Mouse (Mus musculus) heart, adult 8-10 months (tissue): ENCODE results near the gene Sgf29. TPM values are rescaled to one million over a fixed set of nuclear protein-coding genes. Genes with fewer than 3 reads are reported as not detected.
"Not testable (repeated sequence)": the region's sequence is repeated elsewhere in the genome, so short reads cannot be mapped to it uniquely, and the experiment has no call there.

Source experiments
- DNase-seq: peaks from one replicate; pipeline ENCODE4 v3.0.0; 2022; ENCODE audit warnings: low spot score
- total RNA-seq, 4 experiments: library from RNA; stranded (reverse); gene quantifications; 2 replicates each; pipeline ENCODE4 v1.2.4; 2022

The Sgf29 gene
- total RNA-seq, 4 experiments from 2014 or later: 21.6 to 26.2 (median 24.9) TPM

DNA sequence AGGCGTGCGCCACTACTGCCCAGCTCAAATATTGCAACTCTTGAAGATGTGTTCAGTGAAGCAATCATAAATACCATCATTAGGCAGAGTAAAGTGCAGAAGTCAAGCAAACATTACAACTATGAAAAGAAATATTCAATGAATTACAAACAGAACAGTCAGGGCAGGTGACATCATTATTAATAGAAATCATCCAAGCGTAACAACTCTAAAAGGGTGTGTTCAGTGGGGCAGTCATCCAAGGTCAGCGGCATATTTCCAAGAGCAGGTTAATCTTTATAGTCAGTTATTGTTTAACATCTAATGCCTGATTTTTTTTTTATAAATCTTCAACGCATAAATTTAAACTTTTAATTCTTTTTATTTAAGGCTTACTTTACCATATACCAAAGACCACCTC lies 32.1 kb downstream of the Sgf29 start:
- DNase-seq: no peak

- not testable (repeated sequence) for DNase-seq
These were observed 39.0 kb downstream of the Sgf29 start for GRCm38 (mm10) chr7:126688156-126688555.

DNA sequence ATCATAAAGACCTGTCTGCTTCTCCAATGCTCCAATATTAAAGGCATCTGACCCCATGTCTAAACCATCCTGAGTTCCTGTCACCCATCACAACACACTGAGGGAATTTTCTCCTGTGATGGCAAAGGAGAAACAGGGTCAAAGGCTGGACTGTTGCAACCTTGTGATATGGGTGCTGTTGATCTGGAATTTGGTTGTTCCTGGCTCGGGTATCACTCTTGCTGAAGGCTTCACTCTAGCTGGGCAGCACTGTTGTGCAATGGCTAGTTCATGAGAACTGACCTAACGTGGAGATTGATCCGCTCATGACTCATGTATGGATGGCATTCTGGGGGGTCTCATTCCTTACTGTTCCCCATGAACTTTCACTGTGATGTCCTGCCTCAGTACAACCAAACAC lies 39.9 kb downstream of the Sgf29 start:
- DNase-seq: no peak

DNA sequence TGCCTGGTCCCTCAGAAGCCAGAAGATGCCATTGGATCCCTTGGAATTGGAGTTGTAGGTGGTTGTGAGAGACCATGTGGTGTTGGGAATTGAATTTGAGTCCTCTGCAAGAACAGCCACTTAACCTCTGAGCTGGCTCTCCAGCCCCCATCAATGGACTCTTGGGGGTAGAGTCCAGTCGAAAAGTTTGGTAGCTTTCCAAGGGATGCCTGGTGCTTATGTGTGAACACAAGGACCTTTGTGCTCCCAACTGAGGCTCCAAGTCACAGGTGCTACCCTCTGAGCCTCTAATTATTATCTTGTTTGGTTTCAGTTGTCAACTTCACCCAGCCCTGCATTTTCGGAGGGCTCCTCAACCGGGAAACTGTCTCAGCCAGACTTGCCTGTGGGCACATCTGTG lies 41.6 kb downstream of the Sgf29 start:
- no peak for DNase-seq

- DNase-seq: no peak
These were observed 42.6 kb downstream of the Sgf29 start for GRCm38 (mm10) chr7:126691676-126692075.

DNA sequence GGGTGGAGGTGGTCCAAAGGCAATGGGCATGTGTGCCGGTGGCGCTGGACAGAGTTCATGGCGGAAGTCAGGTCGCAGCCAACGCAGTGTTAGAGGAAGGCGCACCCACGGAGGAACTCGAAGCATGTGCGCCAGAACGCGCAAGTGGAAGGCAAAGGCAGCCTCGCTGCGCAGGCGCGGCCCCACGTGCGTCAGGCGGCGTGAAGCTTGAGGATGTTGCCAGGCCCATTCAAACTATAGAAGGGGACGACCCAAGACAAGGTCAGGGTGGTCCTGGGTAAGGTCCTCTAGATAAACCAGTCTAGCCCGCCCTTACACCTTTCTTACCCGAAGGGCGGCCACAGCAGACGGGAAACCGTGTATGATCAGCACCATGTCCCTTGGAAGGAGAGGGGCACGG lies 43.3 kb downstream of the Sgf29 start:
- DNase-seq: no peak

DNA sequence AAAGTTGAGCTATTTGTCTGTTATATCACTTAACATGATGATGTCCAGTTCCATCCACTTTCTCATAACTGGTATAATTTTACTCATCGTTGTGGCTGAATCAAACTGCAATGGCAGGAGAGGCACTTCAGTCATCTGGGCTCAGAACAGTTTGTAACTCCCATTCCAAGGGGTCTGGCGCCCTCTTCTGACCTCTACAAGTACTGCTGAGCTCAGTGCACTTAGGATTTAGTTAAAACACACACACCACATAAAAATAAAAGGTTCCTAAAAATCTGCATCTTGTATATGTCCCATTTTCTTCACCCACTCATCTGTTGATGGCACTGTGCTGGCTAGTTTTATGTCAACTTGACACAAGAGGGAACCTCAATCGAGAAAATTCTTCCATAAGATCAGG lies 44.1 kb downstream of the Sgf29 start:
- peak; percentile 91 for DNase-seq

DNA sequence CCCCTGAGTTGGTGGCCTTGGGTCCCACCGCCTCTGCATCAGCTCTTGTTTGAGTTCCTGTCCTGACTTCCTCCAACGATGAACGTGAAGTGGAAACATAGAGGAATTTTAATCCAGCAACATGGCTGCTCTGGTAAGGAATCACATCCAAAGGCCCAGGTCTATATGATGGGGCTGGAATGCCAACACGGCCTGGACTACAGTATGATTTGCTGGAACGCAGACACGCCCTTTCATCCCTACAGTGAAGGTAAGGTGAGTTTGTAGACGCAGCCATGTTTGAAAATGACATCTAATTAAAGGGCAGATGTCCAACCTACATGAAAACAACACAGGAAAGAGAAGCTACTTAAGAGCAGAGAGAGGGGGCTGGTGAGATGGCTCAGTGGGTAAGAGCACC lies 44.7 kb downstream of the Sgf29 start:
- DNase-seq: no peak

DNA sequence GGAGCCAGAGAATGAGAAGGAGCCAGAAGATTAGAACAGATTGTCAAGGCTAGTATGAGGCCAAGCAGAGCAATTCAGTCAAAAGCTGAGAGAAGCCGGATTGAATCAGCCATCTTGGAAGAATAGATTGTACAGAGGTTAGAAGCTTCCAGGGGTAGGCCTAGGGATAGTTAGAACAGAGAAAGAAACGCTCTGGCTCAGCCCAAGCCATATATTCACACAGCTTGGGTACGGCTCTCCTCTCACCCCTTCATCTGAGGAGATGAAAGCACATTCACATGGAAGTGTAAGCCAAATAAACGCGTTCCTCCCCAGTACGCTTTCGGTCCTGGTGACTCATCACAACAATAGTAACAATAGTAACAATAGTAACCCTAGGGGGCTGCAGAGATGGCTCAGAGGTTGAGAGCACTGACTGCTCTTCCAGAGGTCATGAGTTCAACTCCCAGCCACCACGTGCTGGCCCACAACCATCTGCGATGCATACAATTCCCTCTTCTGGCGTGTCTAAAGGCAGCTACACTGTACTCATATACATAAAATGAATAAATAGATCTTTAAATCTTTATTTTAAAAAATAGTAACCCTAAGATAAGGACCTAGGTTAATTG lies 45.4 kb downstream of the Sgf29 start:
- no peak for DNase-seq

DNA sequence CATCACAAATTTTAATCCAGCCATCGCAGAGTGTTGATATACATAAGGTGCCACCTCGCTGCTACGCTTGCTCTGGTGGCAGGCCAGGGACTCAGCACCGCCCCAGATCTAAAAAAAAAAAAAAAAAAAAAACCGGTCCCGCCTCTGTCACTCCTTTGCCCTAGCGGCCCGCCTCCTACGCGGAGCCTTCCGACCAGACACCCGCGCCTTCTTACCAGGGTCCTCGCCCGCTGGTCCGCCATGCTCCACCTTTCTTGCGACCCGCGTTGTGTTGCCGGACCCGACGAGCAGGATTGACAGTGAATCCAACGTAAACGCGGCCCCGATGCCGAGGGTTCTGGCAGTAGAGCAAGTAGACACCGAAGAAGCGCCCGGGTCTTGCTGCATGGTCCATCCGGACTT lies 46.1 kb downstream of the Sgf29 start, which contains the start of gene Bola2:
TSS of gene Bola2 (plus strand) at position 192 of the 402 bp plus-strand sequence.
- peak; percentile 62 for DNase-seq

- DNase-seq: peak; percentile 96
These were observed 46.6 kb downstream of the Sgf29 start, which contains the start of gene Slx1b for GRCm38 (mm10) chr7:126695631-126696207. Gene Slx1b (minus strand): TSS chr7:126695784.

DNA sequence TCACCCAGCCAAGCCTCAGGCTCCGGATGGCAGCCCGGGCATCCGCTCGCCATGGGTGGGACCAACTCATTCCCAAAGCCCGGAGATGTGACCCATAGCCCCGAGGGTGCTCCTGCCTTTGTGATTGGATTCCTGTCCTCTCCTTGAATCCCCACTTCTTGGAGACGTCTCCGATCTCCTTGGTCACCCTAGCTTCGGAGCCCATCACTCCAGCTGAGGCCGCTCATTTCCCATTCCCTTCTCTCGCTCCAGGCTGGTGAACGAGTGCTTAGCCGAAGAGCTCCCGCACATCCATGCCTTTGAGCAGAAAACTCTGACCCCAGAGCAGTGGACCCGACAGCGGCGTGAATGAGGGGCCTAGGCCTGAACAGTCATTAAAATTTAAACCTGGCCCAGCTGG lies 47.2 kb downstream of the Sgf29 start:
- no peak for DNase-seq

- DNase-seq: no peak
These were observed 47.8 kb downstream of the Sgf29 start for GRCm38 (mm10) chr7:126696886-126697285.

DNA sequence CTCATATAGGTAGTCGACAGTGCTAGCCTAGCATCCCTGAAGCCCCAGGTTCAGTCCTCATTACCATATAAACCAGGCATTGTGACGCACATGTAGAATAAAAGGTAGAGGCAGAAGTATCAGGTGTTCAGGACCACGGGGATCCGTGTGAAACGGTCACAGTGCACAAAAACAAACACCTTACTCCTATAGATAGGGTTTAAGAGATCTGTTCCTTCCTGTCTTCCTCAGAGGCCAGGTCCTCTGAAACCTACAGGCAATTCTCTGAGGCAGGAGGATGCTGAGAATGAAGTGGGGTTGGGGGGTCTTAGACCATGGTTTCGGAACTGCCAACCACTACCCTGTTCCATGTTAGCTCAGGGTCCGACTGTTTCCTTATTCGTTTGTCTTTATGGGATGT lies 48.7 kb downstream of the Sgf29 start:
- no peak for DNase-seq

DNA sequence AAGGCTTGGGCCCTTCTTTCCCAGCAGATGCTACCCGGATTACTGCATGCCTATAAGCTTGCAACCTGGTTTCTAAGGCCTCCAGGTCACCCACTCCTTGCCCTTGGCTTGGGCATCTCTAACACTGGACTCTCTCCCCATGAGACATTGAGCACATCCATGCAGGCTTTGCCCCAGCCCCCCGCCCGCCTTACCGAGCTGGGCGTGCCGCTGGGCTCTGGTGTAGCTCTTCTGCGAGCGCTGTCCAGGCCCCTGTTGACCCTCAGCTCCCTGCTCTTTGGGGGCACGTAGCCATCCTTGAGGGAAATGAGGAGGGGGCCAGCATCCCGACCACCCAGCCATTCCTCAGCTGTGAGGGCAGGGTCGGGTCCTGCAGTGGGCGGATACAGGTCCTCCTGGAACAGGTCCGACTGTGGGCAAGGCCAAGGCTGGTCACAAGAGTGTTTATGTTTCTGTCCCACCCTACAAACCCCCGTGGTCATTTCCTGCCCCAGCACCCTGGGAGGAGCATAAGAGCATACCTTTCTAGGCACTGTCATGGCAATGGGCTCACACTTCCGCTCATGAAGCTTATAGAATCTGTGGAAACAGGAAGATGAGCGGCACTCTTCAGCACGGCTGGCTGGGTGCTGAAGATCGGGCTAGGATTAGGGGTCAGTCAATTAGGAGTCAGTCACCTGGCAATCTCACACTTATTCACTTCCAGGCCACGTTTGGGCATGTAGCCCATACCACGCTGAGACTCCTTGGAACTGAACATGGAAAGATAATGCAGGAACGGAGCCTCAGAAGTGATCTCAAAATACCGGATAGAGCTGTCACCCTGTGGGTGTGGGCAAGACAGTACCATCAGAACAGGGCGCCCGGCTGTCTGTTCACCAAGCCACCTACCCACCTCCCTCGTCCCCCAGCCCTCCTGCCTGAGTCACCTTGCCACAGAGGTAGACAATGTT lies 51.2 kb downstream of the Sgf29 start:
- no peak for DNase-seq

DNA sequence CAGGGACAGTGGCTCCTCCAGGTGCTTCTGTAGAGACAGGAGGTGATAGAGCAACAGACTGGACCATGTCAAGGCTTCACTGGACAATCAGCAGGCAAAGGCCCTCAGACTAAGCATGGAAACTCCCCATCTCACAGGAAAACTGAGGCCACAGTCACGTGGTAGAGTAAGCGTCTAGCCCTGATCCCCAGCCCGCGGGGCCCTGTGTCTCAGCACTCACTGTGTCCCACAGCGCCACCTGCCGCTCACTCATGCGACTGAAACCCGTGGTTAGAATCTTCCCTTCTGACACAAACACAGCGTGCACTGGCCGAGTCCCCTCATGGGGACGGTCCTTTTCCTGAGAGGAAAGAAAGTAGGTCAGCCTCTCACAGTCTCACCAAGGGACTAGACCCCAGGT lies 52.0 kb downstream of the Sgf29 start:
- DNase-seq: peak; percentile 87

- no peak for DNase-seq
These were observed 52.6 kb downstream of the Sgf29 start for GRCm38 (mm10) chr7:126701559-126702357.

DNA sequence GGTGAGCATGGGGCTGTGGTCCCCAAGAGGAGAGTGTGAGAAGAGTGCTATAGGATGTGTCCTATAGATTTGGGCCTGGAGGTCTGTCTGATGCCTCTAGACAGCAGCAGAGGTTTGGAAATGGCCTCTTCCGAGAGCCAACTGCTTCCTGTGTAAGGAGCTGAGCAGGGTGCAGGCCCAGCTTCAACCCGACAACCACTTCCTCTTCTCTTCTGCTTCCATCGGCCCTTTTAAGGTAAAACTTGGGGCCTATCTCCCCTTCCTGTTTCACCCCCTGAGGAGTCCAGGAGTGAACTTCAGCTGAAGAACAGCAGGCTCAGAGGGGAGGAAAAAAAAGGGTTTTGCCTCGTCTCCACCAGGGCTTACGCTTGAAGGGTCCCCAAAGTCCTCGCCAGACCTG lies 53.2 kb downstream of the Sgf29 start:
- no peak for DNase-seq

- no peak for DNase-seq
These were observed 54.0 kb downstream of the Sgf29 start for GRCm38 (mm10) chr7:126702861-126703756.

GRCm38 (mm10) chr7:126703757-126704077 lies 54.6 kb downstream of the Sgf29 start:
- no peak for DNase-seq
